Mouse (Mus musculus) G1E (cell line): ENCODE results near the gene Coq4.

Experiments
- CTCF ChIP-seq: IDR thresholded peaks from 2 replicates; pipeline ENCODE4 v1.5.1; 2012; ENCODE audit warnings: low read depth, low read length, inconsistent platforms, mixed read lengths
- GATA1 ChIP-seq: IDR thresholded peaks from 2 replicates; pipeline ENCODE4 v1.6.1; 2012; ENCODE audit warnings: borderline replicate concordance, low read length, inconsistent platforms, mixed read lengths
- GATA2 ChIP-seq: IDR thresholded peaks from 2 replicates; pipeline ENCODE4 v1.6.1; 2012; ENCODE audit warnings: low read depth, low read length, inconsistent platforms, borderline replicate concordance
- POLR2AphosphoS5 ChIP-seq: IDR thresholded peaks from 2 replicates; pipeline ENCODE4 v1.6.1; 2012; ENCODE audit warnings: low read depth, low read length, inconsistent platforms; ENCODE audit not compliant: insufficient replicate concordance
- TAL1 ChIP-seq: conservative IDR thresholded peaks from 2 replicates; pipeline ENCODE4 v1.6.1; 2012; ENCODE audit warnings: low read depth, low read length, inconsistent platforms, mixed read lengths

GRCm38 (mm10) chr2:29835391-29835899, 48.2 kb downstream of the Coq4 start:
- TF ChIP-seq CTCF, result no peak
- no peak for TF ChIP-seq GATA2
- TF ChIP-seq TAL1, result no peak
- no peak for TF ChIP-seq GATA1
- no peak for TF ChIP-seq POLR2AphosphoS5
